Mouse (Mus musculus) olfactory bulb, adult 2 months (tissue): ENCODE results near the gene Fndc7.

Experiments
- CTCF ChIP-seq: fragments of 200-500 bp; IDR thresholded peaks from 2 replicates; pipeline ENCODE4 v1.5.1; 2012; ENCODE audit warnings: low read depth, mild to moderate bottlenecking, low read length, moderate library complexity; ENCODE audit not compliant: insufficient read depth
- POLR2A ChIP-seq: fragments of 200-500 bp; IDR thresholded peaks from 2 replicates; pipeline ENCODE4 v1.6.1; 2012; ENCODE audit warnings: mild to moderate bottlenecking, low read depth, low read length, moderate library complexity; ENCODE audit not compliant: insufficient read depth

DNA sequence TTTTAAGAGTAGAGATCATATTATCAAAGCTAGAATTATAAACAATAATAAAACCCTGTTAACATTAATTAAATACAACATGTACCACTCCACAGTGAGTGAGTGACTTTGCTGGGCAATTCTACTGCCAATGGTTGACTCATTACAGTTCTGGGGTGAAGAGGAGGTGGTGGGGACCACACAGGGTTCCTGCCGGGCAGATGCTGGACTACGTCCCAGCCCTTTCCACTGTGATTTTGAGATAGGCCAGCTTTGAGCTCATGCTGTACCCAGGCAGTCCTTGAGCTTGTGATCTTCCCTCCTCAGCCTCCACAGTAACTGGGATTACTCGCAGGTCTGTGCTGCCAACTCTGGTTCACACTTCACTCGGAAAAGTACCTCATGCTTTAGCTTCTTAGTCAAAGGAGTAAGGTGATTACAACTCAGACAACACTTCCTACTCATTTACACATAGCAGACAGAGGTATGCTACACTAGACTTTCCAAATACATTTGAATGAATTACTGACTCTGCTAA, 79.0 kb downstream of the Fndc7 start:
- TF ChIP-seq CTCF: no peak
- no peak for TF ChIP-seq POLR2A
